Mouse (Mus musculus) kidney, embryonic 14.5 days (tissue): ENCODE measurements at regions not wholly inside any gene's neighbourhood (a gene's known extent, or its start where the extent isn't known, plus 50 kb on each side); places are given as distances from the start of the nearest gene placed in this dataset.
A peak's percentile ranks its signal among the peaks of the same experiment; 100 is the strongest.

ENCODE experiments used
- ATAC-seq: fragments of 200-750 bp; cut with Nextera tagmentation; 2 replicates; pipeline ENCODE4 v1.8.0; 2017; ENCODE audit warnings: moderate number of reproducible peaks, mild to moderate bottlenecking, moderate TSS enrichment, moderate library complexity; ENCODE audit not compliant: low FRiP score, low TSS enrichment
- H3K27ac ChIP-seq: fragments of 300-500 bp; sonication (generic); 2 replicates; pipeline ENCODE4 v1.5.1; 2014; ENCODE audit warnings: low read depth, mild to moderate bottlenecking, low read length, moderate library complexity, mixed read lengths
- H3K27me3 ChIP-seq: fragments of 300-500 bp; sonication (generic); 2 replicates; pipeline ENCODE4 v1.6.1; 2014; ENCODE audit warnings: mild to moderate bottlenecking, low read length; ENCODE audit not compliant: control insufficient read depth, insufficient read depth
- H3K36me3 ChIP-seq: fragments of 300-500 bp; sonication (generic); 2 replicates; pipeline ENCODE4 v1.6.1; 2014; ENCODE audit warnings: low read length, mixed read lengths; ENCODE audit not compliant: control insufficient read depth, insufficient read depth
- H3K4me1 ChIP-seq: fragments of 300-500 bp; sonication (generic); 2 replicates; pipeline ENCODE4 v1.6.1; 2014; ENCODE audit warnings: low read length, mixed read lengths; ENCODE audit not compliant: control insufficient read depth, insufficient read depth
- H3K4me2 ChIP-seq: fragments of 300-500 bp; sonication (generic); replicated peaks from 2 replicates; pipeline ENCODE4 v1.6.1; 2014; ENCODE audit warnings: low read depth, mild to moderate bottlenecking, low read length
- H3K4me3 ChIP-seq: fragments of 300-500 bp; sonication (generic); 2 replicates; pipeline ENCODE4 v1.5.1; 2014; ENCODE audit warnings: mild to moderate bottlenecking, low read length
- H3K9ac ChIP-seq: fragments of 300-500 bp; sonication (generic); 2 replicates; pipeline ENCODE4 v1.6.1; 2014; ENCODE audit warnings: low read depth, mild to moderate bottlenecking, low read length, moderate library complexity
- H3K9me3 ChIP-seq: fragments of 300-500 bp; sonication (generic); 2 replicates; pipeline ENCODE4 v1.6.1; 2016; ENCODE audit warnings: low read length; ENCODE audit not compliant: control insufficient read depth
- WGBS: fragments of 180-500 bp; shearing (Covaris S2); extraction: QIAGEN DNeasy Blood & Tissue Kit; methylation state at CpG from one replicate; pipeline ENCODE4 v1.1.7; 2014; 5-methylcytosine and 5-hydroxymethylcytosine counted together

GRCm38 (mm10) chr12:54314153-54314552 is 110.5 kb upstream of the Egln3 start:
- Histone ChIP-seq H3K4me3 (no peak overlapping the region), H3K9me3 (no peaks in the 10 kb centered on the region), H3K36me3 (no peaks in the 10 kb centered on the region), H3K4me2 (no peak overlapping the region), H3K27ac (no peak overlapping the region), H3K4me1 (peaks cover 14% of the 10 kb centered on the region; the same call in 1 of the 2 replicates), H3K9ac (no peak overlapping the region), H3K27me3 (peaks cover 5% of the 10 kb centered on the region; the same call in 1 of the 2 replicates)
- WGBS: 70% methylated on average over 2 of the region's 2 CpGs
- ATAC-seq: no peak

GRCm38 (mm10) chr12:54313211-54313845 is 109.7 kb upstream of the Egln3 start:
- H3K27ac ChIP-seq: no peak overlapping the region; the same call in 1 of the 2 replicates
- peak; percentile 85 for ATAC-seq
- H3K36me3 ChIP-seq: no peaks in the 10 kb centered on the region
- WGBS: 1% methylated on average over 20 of the region's 20 CpGs
- H3K4me1 ChIP-seq: peaks cover 14% of the 10 kb centered on the region; the same call in 1 of the 2 replicates
- peaks cover 5% of the 10 kb centered on the region; the same call in 1 of the 2 replicates for H3K27me3 ChIP-seq
- H3K9ac ChIP-seq: peak overlapping the region; percentile 45; the same call in 1 of the 2 replicates
- peak overlapping the region; percentile 63 for H3K4me2 ChIP-seq
- H3K4me3 ChIP-seq: peak overlapping the region; percentile 32
- no peaks in the 10 kb centered on the region for H3K9me3 ChIP-seq

- Histone ChIP-seq H3K9ac (peak overlapping the region; percentile 45; the same call in 1 of the 2 replicates), H3K27me3 (peaks cover 5% of the 10 kb centered on the region; the same call in 1 of the 2 replicates), H3K4me3 (peak overlapping the region; percentile 32), H3K9me3 (no peaks in the 10 kb centered on the region), H3K4me1 (peaks cover 14% of the 10 kb centered on the region; the same call in 1 of the 2 replicates), H3K36me3 (no peaks in the 10 kb centered on the region), H3K27ac (no peak overlapping the region; the same call in 1 of the 2 replicates), H3K4me2 (peak overlapping the region; percentile 63)
- no peak for ATAC-seq
- 13% methylated on average over 14 of the region's 14 CpGs for WGBS
Measured at GRCm38 (mm10) chr12:54312522-54313210, 109.0 kb upstream of the Egln3 start.

GRCm38 (mm10) chr12:54311896-54312521 is 108.3 kb upstream of the Egln3 start:
- 55% methylated on average over 4 of the region's 4 CpGs for WGBS
- H3K27ac ChIP-seq: no peak overlapping the region

GRCm38 (mm10) chr12:54309874-54310273 is 106.2 kb upstream of the Egln3 start:
- Histone ChIP-seq H3K27ac (no peak overlapping the region), H3K4me3 (no peak overlapping the region), H3K36me3 (no peaks in the 10 kb centered on the region), H3K4me1 (peaks cover 9% of the 10 kb centered on the region; the same call in 1 of the 2 replicates), H3K9me3 (no peaks in the 10 kb centered on the region), H3K27me3 (no peaks in the 10 kb centered on the region), H3K4me2 (no peak overlapping the region), H3K9ac (no peak overlapping the region)
- ATAC-seq: no peak
- WGBS: 82% methylated on average over 4 of the region's 4 CpGs

More at GRCm38 (mm10) chr12:54311896-54312521, 108.3 kb upstream of the Egln3 start:
- H3K4me3 ChIP-seq: no peak overlapping the region
- H3K36me3 ChIP-seq: no peaks in the 10 kb centered on the region
- no peaks in the 10 kb centered on the region for H3K9me3 ChIP-seq
- H3K9ac ChIP-seq: no peak overlapping the region
- ATAC-seq: no peak
- H3K27me3 ChIP-seq: peaks cover 5% of the 10 kb centered on the region; the same call in 1 of the 2 replicates
- no peak overlapping the region for H3K4me2 ChIP-seq
- peaks cover 11% of the 10 kb centered on the region; the same call in 1 of the 2 replicates for H3K4me1 ChIP-seq

GRCm38 (mm10) chr12:54309219-54309618 is 105.6 kb upstream of the Egln3 start:
- no peak overlapping the region for H3K4me3 ChIP-seq
- no peaks in the 10 kb centered on the region for H3K9me3 ChIP-seq
- H3K4me2 ChIP-seq: no peak overlapping the region
- no peaks in the 10 kb centered on the region for H3K36me3 ChIP-seq
- ATAC-seq: no peak
- no peak overlapping the region for H3K27ac ChIP-seq
- no peak overlapping the region for H3K9ac ChIP-seq
- H3K27me3 ChIP-seq: no peaks in the 10 kb centered on the region
- WGBS: 84% methylated on average over 6 of the region's 6 CpGs
- peaks cover 9% of the 10 kb centered on the region; the same call in 1 of the 2 replicates for H3K4me1 ChIP-seq

- H3K4me1 ChIP-seq: no peaks in the 10 kb centered on the region
- no peak for ATAC-seq
- no peaks in the 10 kb centered on the region for H3K9me3 ChIP-seq
- no peaks in the 10 kb centered on the region for H3K27me3 ChIP-seq
- no peak overlapping the region for H3K4me2 ChIP-seq
- H3K4me3 ChIP-seq: no peak overlapping the region
- H3K9ac ChIP-seq: no peak overlapping the region
- no peak overlapping the region for H3K27ac ChIP-seq
- 90% methylated on average over 9 of the region's 9 CpGs for whole genome bisulfite sequencing
- no peaks in the 10 kb centered on the region for H3K36me3 ChIP-seq
Measured at GRCm38 (mm10) chr12:54305135-54305630, 101.5 kb upstream of the Egln3 start.

- no peak overlapping the region for H3K4me2 ChIP-seq
- H3K4me1 ChIP-seq: no peaks in the 10 kb centered on the region
- H3K27me3 ChIP-seq: no peaks in the 10 kb centered on the region
- H3K4me3 ChIP-seq: no peak overlapping the region
- WGBS: 79% methylated on average over 8 of the region's 8 CpGs
- no peaks in the 10 kb centered on the region for H3K36me3 ChIP-seq
- no peak overlapping the region for H3K27ac ChIP-seq
- H3K9ac ChIP-seq: no peak overlapping the region
- no peak for ATAC-seq
- H3K9me3 ChIP-seq: no peaks in the 10 kb centered on the region
Measured at GRCm38 (mm10) chr12:54303746-54304145, 100.1 kb upstream of the Egln3 start.
